Mouse (Mus musculus) colon, adult 2 months (tissue): ENCODE results near the gene Angptl3. TPM values are rescaled to one million over a fixed set of nuclear protein-coding genes. Genes with fewer than 3 reads are reported as not detected.

ENCODE experiments used
- polyA plus RNA-seq: library from polyadenylated mRNA; depleted of rRNA; stranded (reverse); fragments of >200 nt; gene quantifications from 2 replicates; pipeline ENCODE4 v1.2.3, GENCODE M21; 2012; rRNA removed

The Angptl3 gene
- polyA plus RNA-seq = not detected in 2 replicates

GRCm38 (mm10) chr4:99030686-99031085, at the start of gene Angptl3:
Gene Angptl3 (plus strand): TSS chr4:99030954.

Other genes with a start within 250 kb of the Angptl3 start
- gene Kank4, start 213.4 kb upstream of the Angptl3 start, polyA plus RNA-seq = 0.47 and 0.76 TPM in 2 replicates
- gene I0C0044D17Rik, start 207.1 kb upstream of the Angptl3 start, polyA plus RNA-seq = not detected in 2 replicates
- gene Usp1, start 107.1 kb upstream of the Angptl3 start, polyA plus RNA-seq = 178 and 189 TPM in 2 replicates
- gene Dock7, start 90.0 kb downstream of the Angptl3 start, polyA plus RNA-seq = 19.1 and 21.0 TPM in 2 replicates
- gene Atg4c, start 163.0 kb downstream of the Angptl3 start, polyA plus RNA-seq = 2.0 and 3.0 TPM in 2 replicates